Mouse (Mus musculus) liver, embryonic 16.5 days (tissue): ENCODE results near the gene Slc13a4. TPM values are rescaled to one million over a fixed set of nuclear protein-coding genes. Genes with fewer than 3 reads are reported as not detected.
A peak's percentile ranks its signal among the peaks of the same experiment; 100 is the strongest.

Experiments
- ATAC-seq: fragments of 200-750 bp; cut with Nextera tagmentation; 2 replicates; pipeline ENCODE4 v1.8.0; 2017; ENCODE audit warnings: low read depth, mild to moderate bottlenecking, moderate number of reproducible peaks, moderate library complexity
- H3K27ac ChIP-seq: fragments of 300-500 bp; sonication (generic); 2 replicates; pipeline ENCODE4 v1.5.1; 2014; ENCODE audit warnings: mild to moderate bottlenecking, low read length
- H3K27me3 ChIP-seq: fragments of 300-500 bp; sonication (generic); 2 replicates; pipeline ENCODE4 v1.6.1; 2014; ENCODE audit warnings: low read depth, low read length, mixed read lengths; ENCODE audit not compliant: control insufficient read depth, insufficient read depth
- H3K36me3 ChIP-seq: fragments of 300-500 bp; sonication (generic); 2 replicates; pipeline ENCODE4 v1.6.1; 2014; ENCODE audit warnings: mild to moderate bottlenecking; ENCODE audit not compliant: control insufficient read depth, insufficient read depth
- H3K4me1 ChIP-seq: fragments of 300-500 bp; sonication (generic); 2 replicates; pipeline ENCODE4 v1.6.1; 2014; ENCODE audit warnings: low read depth, low read length, mixed read lengths; ENCODE audit not compliant: control insufficient read depth
- H3K4me2 ChIP-seq: fragments of 300-500 bp; sonication (generic); 2 replicates; pipeline ENCODE4 v1.6.1; 2014; ENCODE audit warnings: low read depth, low read length, mixed read lengths
- H3K4me3 ChIP-seq: fragments of 300-500 bp; sonication (generic); 2 replicates; pipeline ENCODE4 v1.5.1; 2014; ENCODE audit warnings: low read depth, mild to moderate bottlenecking, low read length
- H3K9ac ChIP-seq: fragments of 300-500 bp; sonication (generic); 2 replicates; pipeline ENCODE4 v1.6.1; 2014; ENCODE audit warnings: low read depth, low read length
- H3K9me3 ChIP-seq: fragments of 300-500 bp; sonication (generic); replicated peaks from 2 replicates; pipeline ENCODE4 v1.6.1; 2016; ENCODE audit warnings: low read length; ENCODE audit not compliant: control insufficient read depth
- WGBS: fragments of 180-500 bp; shearing (Covaris S2); extraction: QIAGEN DNeasy Blood & Tissue Kit; methylation state at CpG from one replicate; pipeline ENCODE4 v1.1.7; 2014; ENCODE audit not compliant: insufficient replicate concordance; 5-methylcytosine and 5-hydroxymethylcytosine counted together
- polyA plus RNA-seq: library from polyadenylated mRNA; unstranded; fragments of >200 nt; fragmentation: Nextera tagmentation; extraction: Ambion mirVana; gene quantifications from 2 replicates; pipeline ENCODE4 v1.2.1, GENCODE M21; 2015

The Slc13a4 gene
- polyA plus RNA-seq, 1 experiment from 2014 or later, result 0.04 TPM

DNA sequence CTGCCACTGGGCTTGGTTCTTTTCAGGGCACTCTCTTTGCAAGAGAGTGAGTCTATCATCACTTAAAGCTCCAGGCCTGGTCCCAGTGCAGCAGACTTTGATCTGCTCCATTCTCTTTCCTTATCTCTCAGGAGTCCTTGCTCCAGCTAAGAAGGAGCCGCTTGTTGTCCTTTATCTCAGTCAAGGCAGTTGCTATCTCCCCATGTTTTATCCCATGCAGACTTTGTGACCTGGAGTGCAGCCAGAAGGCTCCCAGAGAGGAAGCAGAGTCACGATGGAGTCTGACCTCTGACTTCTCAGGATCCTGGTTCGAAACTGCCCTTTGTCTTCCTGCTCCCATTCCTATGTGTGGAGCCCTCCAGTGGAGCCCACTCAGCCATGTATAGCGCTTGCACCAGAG is 13.2 kb upstream of the Slc13a4 start:
- peak; percentile 63 for ATAC-seq

DNA sequence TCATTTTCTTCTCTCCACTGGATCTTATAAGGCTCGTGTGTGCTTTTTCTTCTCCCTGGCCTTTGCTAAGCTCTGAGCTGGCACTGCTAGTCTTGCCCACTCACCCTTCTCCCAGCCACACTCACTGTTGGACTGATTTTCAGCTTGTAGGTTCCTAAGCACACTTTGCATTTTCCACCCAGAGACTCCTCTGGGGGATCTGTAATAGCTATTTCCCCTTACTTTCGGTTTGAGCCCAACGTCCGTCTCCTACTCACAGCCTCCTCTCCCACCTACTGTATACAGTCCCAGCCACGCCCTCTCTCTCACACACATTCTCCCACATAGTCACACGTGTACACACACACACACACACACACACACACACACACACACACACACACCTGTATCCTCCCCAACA is 11.9 kb upstream of the Slc13a4 start:
- H3K36me3 ChIP-seq, result no peaks in the 10 kb centered on the region
- H3K4me1 ChIP-seq, result 0 out of 2 replicates have a peak, but pooled peaks cover 2% of the 10 kb centered on the region
- H3K9me3 ChIP-seq, result no peaks in the 10 kb centered on the region
- no peak for ATAC-seq
- H3K27ac ChIP-seq, result no peak overlapping the region
- no peak overlapping the region for H3K4me3 ChIP-seq
- no peaks in the 10 kb centered on the region for H3K27me3 ChIP-seq
- H3K9ac ChIP-seq, result no peak overlapping the region
- 69% methylated on average over 6 of the region's 6 CpGs for WGBS
- no peak overlapping the region for H3K4me2 ChIP-seq

More for the DNA sequence above, 13.2 kb upstream of the Slc13a4 start:
- no peak overlapping the region for H3K4me2 ChIP-seq
- H3K27me3 ChIP-seq, result no peaks in the 10 kb centered on the region
- WGBS, result 39% methylated on average over 4 of the region's 4 CpGs
- no peak overlapping the region for H3K9ac ChIP-seq
- no peaks in the 10 kb centered on the region for H3K36me3 ChIP-seq
- no peaks in the 10 kb centered on the region for H3K9me3 ChIP-seq
- H3K27ac ChIP-seq, result no peak overlapping the region
- no peak overlapping the region for H3K4me3 ChIP-seq
- H3K4me1 ChIP-seq, result 0 out of 2 replicates have a peak, but pooled peaks cover 2% of the 10 kb centered on the region

DNA sequence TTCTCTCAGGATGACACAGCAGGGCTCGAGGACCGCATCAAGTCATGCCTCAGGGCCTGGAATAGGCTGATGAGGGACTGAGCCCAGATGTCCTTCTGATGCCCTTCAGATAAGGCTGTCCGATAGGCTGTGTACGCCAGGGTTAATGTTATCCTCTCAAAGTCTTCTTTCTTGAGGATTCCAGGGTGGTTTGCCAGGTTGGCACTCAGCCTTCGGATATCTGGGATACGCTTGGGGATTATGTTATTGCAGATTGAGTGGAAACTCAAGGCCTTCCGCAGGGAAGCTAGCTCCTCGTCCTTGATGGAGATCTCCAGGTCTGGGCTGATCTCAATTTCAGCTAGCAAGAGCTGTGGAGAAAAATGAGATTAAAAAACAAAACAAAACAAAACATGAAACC is 5.6 kb upstream of the Slc13a4 start:
- ATAC-seq, result no peak

DNA sequence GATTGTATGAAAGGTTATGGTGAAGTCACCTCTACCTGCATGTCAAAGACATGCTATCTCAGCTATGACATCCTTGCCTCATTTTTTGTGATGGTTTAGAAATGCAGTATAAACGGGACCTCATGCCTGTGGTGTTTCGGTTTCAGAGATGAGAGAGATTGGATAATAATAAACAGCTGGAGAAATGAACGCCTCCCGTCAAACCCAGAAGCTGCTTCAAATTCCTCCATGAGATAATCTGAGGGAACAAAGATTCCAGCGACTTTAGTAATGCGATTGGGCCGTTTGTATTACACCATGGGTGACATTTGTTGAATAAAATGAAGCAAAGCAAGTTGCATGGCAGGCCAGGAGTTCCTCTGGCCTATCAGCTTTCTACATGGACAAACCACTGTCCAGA is 1.5 kb upstream of the Slc13a4 start:
- Histone ChIP-seq H3K9ac (no peak overlapping the region), H3K27ac (no peak overlapping the region), H3K9me3 (no peaks in the 10 kb centered on the region), H3K36me3 (no peaks in the 10 kb centered on the region), H3K4me2 (no peak overlapping the region), H3K4me1 (no peaks in the 10 kb centered on the region), H3K27me3 (no peaks in the 10 kb centered on the region), H3K4me3 (no peak overlapping the region)
- no peak for ATAC-seq
- WGBS, result 63% methylated on average over 7 of the region's 7 CpGs

More for the DNA sequence above, 5.6 kb upstream of the Slc13a4 start:
- H3K4me1 ChIP-seq, result no peaks in the 10 kb centered on the region
- no peak overlapping the region for H3K9ac ChIP-seq
- H3K36me3 ChIP-seq, result no peaks in the 10 kb centered on the region
- H3K27me3 ChIP-seq, result no peaks in the 10 kb centered on the region
- no peak overlapping the region for H3K4me2 ChIP-seq
- 62% methylated on average over 8 of the region's 8 CpGs for WGBS
- no peak overlapping the region for H3K27ac ChIP-seq
- no peak overlapping the region for H3K4me3 ChIP-seq
- H3K9me3 ChIP-seq, result no peaks in the 10 kb centered on the region

DNA sequence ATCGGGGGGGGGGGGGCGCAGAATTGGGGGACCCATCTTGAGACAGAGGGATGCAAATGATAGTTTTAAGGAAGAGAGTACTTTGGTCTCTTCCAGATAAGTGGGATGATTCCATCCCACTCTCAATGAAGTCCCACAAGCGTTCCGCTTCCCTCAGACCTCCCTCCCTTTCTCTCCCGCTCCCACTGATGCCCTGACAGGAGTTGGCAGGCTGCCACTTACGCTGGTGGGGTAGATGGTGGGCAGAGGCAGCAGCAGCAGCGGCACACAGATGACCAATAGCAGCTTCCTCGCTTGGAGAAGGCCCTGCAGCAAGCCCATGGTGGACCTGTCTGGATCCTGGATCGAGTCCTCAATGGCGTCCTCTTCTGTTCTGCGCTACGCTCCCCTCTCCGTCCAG is 795 bp downstream of the Slc13a4 start:
- Histone ChIP-seq H3K9me3 (no peaks in the 10 kb centered on the region), H3K27ac (no peak overlapping the region), H3K27me3 (no peaks in the 10 kb centered on the region), H3K4me3 (no peak overlapping the region), H3K4me1 (no peaks in the 10 kb centered on the region), H3K9ac (no peak overlapping the region), H3K36me3 (no peaks in the 10 kb centered on the region), H3K4me2 (no peak overlapping the region)
- 74% methylated on average over 13 of the region's 13 CpGs for WGBS
- ATAC-seq, result no peak

DNA sequence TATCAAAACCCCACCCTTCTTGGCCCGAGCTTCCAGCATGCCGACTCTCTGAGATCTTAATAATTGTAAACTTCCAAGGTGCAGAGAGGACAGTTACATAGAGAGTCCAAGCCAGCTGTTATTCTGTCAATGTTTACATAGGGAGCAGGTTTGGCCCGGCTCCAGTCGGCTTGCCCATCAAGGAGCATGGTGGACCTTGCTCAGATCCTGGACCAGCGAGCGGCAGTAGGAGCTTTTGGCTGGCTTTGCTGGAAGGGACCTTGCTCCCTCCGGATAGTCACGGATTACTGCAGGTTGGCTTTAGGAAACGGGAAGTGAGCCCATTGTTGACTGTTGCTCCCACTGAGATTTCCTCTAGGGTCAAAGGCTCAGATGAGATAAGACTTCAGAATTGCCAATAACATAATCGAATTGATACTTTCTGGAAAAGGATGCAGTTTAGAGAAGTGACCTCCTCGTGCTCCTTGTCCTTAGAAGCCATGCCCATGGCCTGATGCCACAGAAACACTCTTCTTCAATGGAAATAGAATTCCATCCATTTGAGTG is 4.5 kb downstream of the Slc13a4 start:
- Histone ChIP-seq H3K4me3 (no peak overlapping the region), H3K4me2 (no peak overlapping the region), H3K9ac (no peak overlapping the region), H3K36me3 (no peaks in the 10 kb centered on the region), H3K4me1 (no peaks in the 10 kb centered on the region), H3K9me3 (no peaks in the 10 kb centered on the region), H3K27ac (no peak overlapping the region), H3K27me3 (no peaks in the 10 kb centered on the region)
- WGBS, result 48% methylated on average over 11 of the region's 11 CpGs
- ATAC-seq, result peak; percentile 89

DNA sequence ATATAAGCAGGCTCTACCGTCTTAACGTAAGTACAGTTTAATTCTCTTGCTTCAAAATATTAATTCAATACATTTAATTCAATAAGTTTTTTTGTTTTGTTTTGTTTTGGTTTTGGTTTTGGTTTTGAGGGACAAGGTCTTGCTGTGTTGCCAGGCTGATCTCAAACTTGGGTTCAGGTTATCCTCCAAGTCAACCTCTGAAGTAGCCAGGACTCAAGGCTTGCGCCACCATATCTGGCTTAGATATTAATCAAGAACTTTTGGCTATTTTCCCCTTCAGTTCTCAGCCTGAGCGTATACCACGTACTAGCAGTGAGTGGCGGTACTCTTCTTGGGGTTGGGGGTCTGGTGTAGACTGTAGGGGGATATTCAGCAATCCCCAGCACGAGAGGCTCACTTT is 5.3 kb downstream of the Slc13a4 start:
- H3K4me3 ChIP-seq, result no peak overlapping the region
- H3K27me3 ChIP-seq, result no peaks in the 10 kb centered on the region
- H3K9ac ChIP-seq, result no peak overlapping the region
- no peaks in the 10 kb centered on the region for H3K36me3 ChIP-seq
- no peak overlapping the region for H3K27ac ChIP-seq
- no peaks in the 10 kb centered on the region for H3K4me1 ChIP-seq
- H3K4me2 ChIP-seq, result no peak overlapping the region
- no peak for ATAC-seq
- H3K9me3 ChIP-seq, result no peaks in the 10 kb centered on the region
- WGBS, result 73% methylated on average over 7 of the region's 7 CpGs

DNA sequence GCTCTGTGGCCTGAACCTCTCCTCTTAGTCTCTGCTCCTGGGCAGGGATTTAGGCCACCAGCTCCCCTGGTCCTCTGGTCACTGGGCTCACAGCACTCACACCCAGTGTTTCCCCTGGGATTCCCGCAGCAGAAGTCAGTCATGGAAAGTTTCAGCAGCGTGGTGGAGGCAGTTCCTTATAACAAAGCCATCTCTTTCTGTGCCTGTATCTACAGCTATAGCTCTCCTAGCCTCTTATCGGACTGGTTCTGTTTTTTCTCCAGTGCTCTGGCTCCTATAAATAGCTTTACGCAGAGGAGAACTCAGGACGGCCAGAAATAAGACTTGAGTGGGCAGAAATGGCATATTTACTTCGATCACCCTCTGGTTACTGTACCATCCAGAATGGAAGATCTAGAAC is 9.6 kb downstream of the Slc13a4 start:
- Histone ChIP-seq H3K27me3 (no peaks in the 10 kb centered on the region), H3K4me1 (no peaks in the 10 kb centered on the region), H3K9ac (no peak overlapping the region), H3K27ac (no peak overlapping the region), H3K4me2 (no peak overlapping the region), H3K9me3 (no peaks in the 10 kb centered on the region), H3K36me3 (no peaks in the 10 kb centered on the region), H3K4me3 (no peak overlapping the region)
- ATAC-seq, result no peak
- WGBS, result 52% methylated on average over 6 of the region's 6 CpGs

DNA sequence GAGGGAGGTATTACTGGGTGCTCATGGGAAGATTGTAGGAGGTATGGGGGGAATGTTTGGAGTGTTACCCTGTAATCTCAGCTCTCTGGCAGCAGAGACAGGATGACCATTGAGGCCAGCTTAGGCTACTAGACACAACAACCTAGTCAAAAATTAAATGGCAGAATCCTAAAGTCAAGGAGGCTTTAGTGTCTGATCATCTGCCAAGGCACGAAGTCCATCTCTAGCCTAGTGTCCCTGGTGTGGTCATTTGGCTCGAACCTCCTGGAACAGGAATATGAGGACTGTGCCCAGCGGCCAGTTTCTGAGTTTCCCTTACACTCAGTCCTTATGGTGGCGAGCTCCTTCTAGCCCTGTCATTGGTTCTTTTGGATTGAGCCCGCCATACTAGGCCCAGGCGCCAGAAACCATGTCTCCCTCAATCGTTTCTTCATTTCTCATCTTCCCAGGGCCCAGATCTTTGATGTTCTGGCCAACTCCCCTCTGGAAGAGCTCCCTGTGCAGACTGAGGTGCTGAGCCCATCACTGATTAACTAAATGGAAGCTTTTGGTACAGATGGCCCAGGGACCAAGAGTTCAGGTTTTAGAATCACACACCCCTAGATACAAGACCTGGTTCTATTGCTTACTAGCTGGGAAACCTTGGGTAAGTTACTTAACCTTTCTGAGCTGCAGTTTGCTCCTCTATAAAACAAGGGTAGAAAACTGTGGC is 10.3 kb downstream of the Slc13a4 start:
- Histone ChIP-seq H3K27ac (no peak overlapping the region), H3K4me2 (no peak overlapping the region), H3K9me3 (no peaks in the 10 kb centered on the region), H3K4me3 (no peak overlapping the region), H3K27me3 (no peaks in the 10 kb centered on the region), H3K36me3 (no peaks in the 10 kb centered on the region), H3K9ac (no peak overlapping the region), H3K4me1 (no peaks in the 10 kb centered on the region)
- ATAC-seq, result peak; percentile 58
- 58% methylated on average over 7 of the region's 7 CpGs for WGBS
